Mouse (Mus musculus) kidney, embryonic 15.5 days (tissue): ENCODE data around the gene Olfr450. TPM values are rescaled to one million over a fixed set of nuclear protein-coding genes. Genes with fewer than 3 reads are reported as not detected.

Experiments used
- ATAC-seq: fragments of 200-750 bp; cut with Nextera tagmentation; replicated peaks from 2 replicates; pipeline ENCODE4 v1.8.0; 2017; ENCODE audit warnings: moderate TSS enrichment; ENCODE audit not compliant: low FRiP score
- H3K27ac ChIP-seq: fragments of 300-500 bp; sonication (generic); 2 replicates; pipeline ENCODE4 v1.5.1; 2015; ENCODE audit warnings: mild to moderate bottlenecking, inconsistent platforms
- H3K27me3 ChIP-seq: fragments of 300-500 bp; sonication (generic); 2 replicates; pipeline ENCODE4 v1.6.1; 2015; ENCODE audit warnings: inconsistent platforms
- H3K36me3 ChIP-seq: fragments of 300-500 bp; sonication (generic); 2 replicates; pipeline ENCODE4 v1.6.1; 2015; ENCODE audit warnings: inconsistent platforms
- H3K4me1 ChIP-seq: fragments of 300-500 bp; sonication (generic); 2 replicates; pipeline ENCODE4 v1.6.1; 2015; ENCODE audit warnings: inconsistent platforms
- H3K4me2 ChIP-seq: fragments of 300-500 bp; sonication (generic); 2 replicates; pipeline ENCODE4 v1.6.1; 2015; ENCODE audit warnings: moderate library complexity, mild to moderate bottlenecking, inconsistent platforms
- H3K4me3 ChIP-seq: fragments of 300-500 bp; sonication (generic); replicated peaks from 2 replicates; pipeline ENCODE4 v1.5.1; 2015; ENCODE audit warnings: mild to moderate bottlenecking, inconsistent platforms
- H3K9ac ChIP-seq: fragments of 300-500 bp; sonication (generic); 2 replicates; pipeline ENCODE4 v1.6.1; 2015; ENCODE audit warnings: mild to moderate bottlenecking, inconsistent platforms
- H3K9me3 ChIP-seq: fragments of 300-500 bp; sonication (generic); replicated peaks from 2 replicates; pipeline ENCODE4 v1.6.1; 2016; ENCODE audit warnings: inconsistent platforms
- WGBS: fragments of 180-500 bp; shearing (Covaris S2); methylation state at CpG from one replicate; pipeline ENCODE4 v1.1.7; 2015; ENCODE audit warnings: mixed read lengths; 5-methylcytosine and 5-hydroxymethylcytosine counted together
- polyA plus RNA-seq: library from polyadenylated mRNA; unstranded; fragments of >200 nt; fragmentation: Nextera tagmentation; extraction: Ambion mirVana; gene quantifications from 2 replicates; pipeline ENCODE4 v1.2.1, GENCODE M21; 2015

Olfr450 gene
- polyA plus RNA-seq: not detected in 2 replicates

DNA sequence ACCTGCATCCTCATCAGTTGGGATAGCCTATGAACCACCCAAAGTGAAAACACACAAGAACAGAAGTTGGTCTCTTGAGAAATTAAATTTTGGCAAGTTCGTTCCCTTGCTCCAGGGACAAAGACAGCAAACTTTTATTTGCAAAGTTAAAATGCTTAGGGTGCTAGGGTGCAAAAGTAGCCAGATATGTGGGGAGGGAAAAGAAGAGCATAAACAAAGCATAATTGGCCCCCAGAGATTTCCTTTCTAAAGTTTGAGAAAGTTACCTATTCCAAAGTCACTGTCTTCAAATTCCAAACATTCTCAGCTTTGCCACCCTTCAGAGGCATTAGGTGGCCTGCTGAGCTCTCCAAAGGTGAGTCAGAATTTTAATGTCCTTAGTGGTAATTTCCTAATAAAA lies at the start of gene Olfr450:
TSS of gene Olfr450 (plus strand) at position 301 of the 400 bp plus-strand sequence.
- 74% methylated on average over 1 of the region's 1 CpGs for WGBS
- H3K27ac ChIP-seq: no peak within 1 kb of the TSS
- no peak within 1 kb of the TSS for H3K4me3 ChIP-seq
- H3K4me2 ChIP-seq: no peak within 1 kb of the TSS
- no peaks in the 10 kb centered on the region for H3K4me1 ChIP-seq
- no peaks in the 10 kb centered on the region for H3K27me3 ChIP-seq
- H3K9ac ChIP-seq: no peak within 1 kb of the TSS
- H3K36me3 ChIP-seq: no peaks in the 10 kb centered on the region
- no peaks in the 10 kb centered on the region for H3K9me3 ChIP-seq
- ATAC-seq: no peak

DNA sequence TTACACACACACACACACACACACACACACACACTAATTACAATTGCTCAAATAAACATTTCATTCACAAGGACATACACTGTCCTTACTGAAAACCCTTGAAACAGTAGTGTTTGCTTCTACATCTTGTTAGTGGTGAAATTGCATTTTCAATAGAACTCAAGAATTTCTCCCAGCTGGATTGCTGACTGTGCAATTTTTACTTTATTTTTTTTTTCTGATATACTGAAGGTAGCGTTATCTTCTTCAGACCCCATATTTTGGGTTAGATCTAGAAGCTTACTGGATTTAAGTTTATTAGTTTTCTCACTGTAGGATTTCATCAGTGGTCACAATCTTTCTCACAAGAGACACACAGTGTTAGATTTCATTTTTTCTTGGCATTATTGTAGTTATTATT lies 34.7 kb upstream of the Olfr450 start:
- Histone ChIP-seq H3K4me2 (no peak overlapping the region), H3K36me3 (no peaks in the 10 kb centered on the region), H3K27me3 (no peaks in the 10 kb centered on the region), H3K4me3 (no peak overlapping the region), H3K4me1 (no peaks in the 10 kb centered on the region), H3K9ac (no peak overlapping the region), H3K9me3 (no peaks in the 10 kb centered on the region), H3K27ac (no peak overlapping the region)
- ATAC-seq: no peak
- WGBS: 91% methylated on average over 1 of the region's 1 CpGs

DNA sequence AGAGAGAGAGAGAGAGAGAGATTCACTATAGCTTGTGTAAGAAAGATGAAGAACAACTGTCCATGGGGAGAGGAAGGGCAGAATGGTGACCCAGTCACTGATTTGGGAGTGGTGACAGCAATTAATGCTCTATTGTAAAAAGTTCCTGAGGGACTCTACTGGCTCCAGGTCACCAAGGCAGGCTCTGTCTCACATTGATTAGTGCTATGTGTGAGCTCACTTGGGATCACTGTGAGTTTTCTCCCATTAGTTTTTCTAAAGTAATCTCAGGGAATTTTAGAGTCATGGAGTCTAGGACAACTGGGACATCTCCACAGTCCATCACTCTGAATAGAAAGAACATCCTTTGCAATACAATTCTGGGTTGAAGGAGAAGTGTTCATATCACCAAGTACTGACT lies 26.9 kb upstream of the Olfr450 start, which contains the start of gene Olfr452:
TSS of gene Olfr452 (plus strand) at position 301 of the 400 bp plus-strand sequence.
- H3K27ac ChIP-seq: no peak within 1 kb of the TSS
- no peak for ATAC-seq

GRCm38 (mm10) chr6:42790247-42790948 lies 21.3 kb upstream of the Olfr450 start:
- Histone ChIP-seq H3K27me3 (no peaks in the 10 kb centered on the region), H3K4me1 (no peaks in the 10 kb centered on the region), H3K9ac (no peak overlapping the region), H3K4me3 (no peak overlapping the region), H3K9me3 (no peaks in the 10 kb centered on the region), H3K27ac (no peak overlapping the region), H3K36me3 (no peaks in the 10 kb centered on the region), H3K4me2 (no peak overlapping the region)
- no peak for ATAC-seq
- 51% methylated on average over 4 of the region's 4 CpGs for WGBS

More for the DNA sequence above, 26.9 kb upstream of the Olfr450 start, which contains the start of gene Olfr452:
- no peaks in the 10 kb centered on the region for H3K36me3 ChIP-seq
- H3K9ac ChIP-seq: no peak within 1 kb of the TSS
- no peaks in the 10 kb centered on the region for H3K9me3 ChIP-seq
- no peaks in the 10 kb centered on the region for H3K27me3 ChIP-seq
- no peak within 1 kb of the TSS for H3K4me2 ChIP-seq
- no peaks in the 10 kb centered on the region for H3K4me1 ChIP-seq
- no peak within 1 kb of the TSS for H3K4me3 ChIP-seq

GRCm38 (mm10) chr6:42790949-42791556 lies 20.7 kb upstream of the Olfr450 start:
- H3K9me3 ChIP-seq: no peaks in the 10 kb centered on the region
- 84% methylated on average over 9 of the region's 9 CpGs for WGBS

GRCm38 (mm10) chr6:42794982-42795381 lies 16.8 kb upstream of the Olfr450 start:
- Histone ChIP-seq H3K9me3 (no peaks in the 10 kb centered on the region), H3K36me3 (no peaks in the 10 kb centered on the region), H3K9ac (no peak overlapping the region), H3K27ac (no peak overlapping the region), H3K4me2 (no peak overlapping the region), H3K27me3 (no peaks in the 10 kb centered on the region), H3K4me1 (no peaks in the 10 kb centered on the region), H3K4me3 (no peak overlapping the region)
- WGBS: 85% methylated on average over 3 of the region's 3 CpGs
- ATAC-seq: no peak

More at GRCm38 (mm10) chr6:42790949-42791556, 20.7 kb upstream of the Olfr450 start:
- Histone ChIP-seq H3K27ac (no peak overlapping the region), H3K4me1 (no peaks in the 10 kb centered on the region), H3K36me3 (no peaks in the 10 kb centered on the region), H3K4me3 (no peak overlapping the region), H3K27me3 (no peaks in the 10 kb centered on the region), H3K4me2 (no peak overlapping the region), H3K9ac (no peak overlapping the region)
- ATAC-seq: no peak

- Histone ChIP-seq H3K9me3 (no peaks in the 10 kb centered on the region), H3K4me1 (no peaks in the 10 kb centered on the region), H3K4me3 (no peak within 1 kb of the TSS), H3K9ac (no peak within 1 kb of the TSS), H3K27me3 (no peaks in the 10 kb centered on the region), H3K4me2 (no peak within 1 kb of the TSS), H3K27ac (no peak within 1 kb of the TSS), H3K36me3 (no peaks in the 10 kb centered on the region)
- no peak for ATAC-seq
Observed at GRCm38 (mm10) chr6:42834084-42834483, 22.3 kb downstream of the Olfr450 start, which contains the start of gene Olfr449. TSS of gene Olfr449 (plus strand) at chr6:42834384.

- H3K27ac ChIP-seq: no peak overlapping the region
- H3K4me1 ChIP-seq: no peaks in the 10 kb centered on the region
- 13% methylated on average over 4 of the region's 4 CpGs for WGBS
- H3K9me3 ChIP-seq: no peaks in the 10 kb centered on the region
- H3K36me3 ChIP-seq: no peaks in the 10 kb centered on the region
- H3K9ac ChIP-seq: no peak overlapping the region
- no peaks in the 10 kb centered on the region for H3K27me3 ChIP-seq
- no peak overlapping the region for H3K4me2 ChIP-seq
- no peak overlapping the region for H3K4me3 ChIP-seq
- ATAC-seq: no peak
Observed at GRCm38 (mm10) chr6:42860222-42860819, 48.6 kb downstream of the Olfr450 start.

Other genes starting within 250 kb of the Olfr450 start
- not detected in 2 replicates for gene Tcaf3, start 214.2 kb upstream of the Olfr450 start, polyA plus RNA-seq
- gene Tcaf2, start 166.7 kb upstream of the Olfr450 start, polyA plus RNA-seq: 5.2 and 5.8 TPM in 2 replicates
- 85.1 and 87.6 TPM in 2 replicates for gene Tcaf1, start 101.9 kb upstream of the Olfr450 start, polyA plus RNA-seq
- not detected in 2 replicates for gene Olfr453, start 72.6 kb upstream of the Olfr450 start, polyA plus RNA-seq
- not detected in 2 replicates for gene Olfr38, start 55.5 kb upstream of the Olfr450 start, polyA plus RNA-seq
- not detected in 2 replicates for gene Olfr452, start 26.8 kb upstream of the Olfr450 start, polyA plus RNA-seq
- not detected in 2 replicates for gene Olfr449, start 22.4 kb downstream of the Olfr450 start, polyA plus RNA-seq
- not detected in 2 replicates for gene Olfr448, start 78.5 kb downstream of the Olfr450 start, polyA plus RNA-seq
- not detected in 2 replicates for gene Olfr447, start 96.9 kb downstream of the Olfr450 start, polyA plus RNA-seq
- not detected in 2 replicates for gene Olfr446, start 109.4 kb downstream of the Olfr450 start, polyA plus RNA-seq
- not detected in 2 replicates for gene Olfr444, start 137.1 kb downstream of the Olfr450 start, polyA plus RNA-seq